Mouse (Mus musculus) brain, embryonic 18.5 days (tissue): Measurements from ENCODE around the gene Pts.

Experiments
- DNase-seq: peaks from one replicate; pipeline ENCODE4 v3.0.0-alpha.2; 2012; ENCODE audit warnings: low read depth, low spot score

Pts gene

GRCm38 (mm10) chr9:50493777-50494176 lies 34.7 kb downstream of the Pts start:
- no peak for DNase-seq

- DNase-seq: no peak
Observed at GRCm38 (mm10) chr9:50491531-50492045, 36.9 kb downstream of the Pts start.

GRCm38 (mm10) chr9:50490836-50491235 lies 37.7 kb downstream of the Pts start:
- DNase-seq: no peak

GRCm38 (mm10) chr9:50485521-50485920 lies 43.0 kb downstream of the Pts start:
- no peak for DNase-seq

DNA sequence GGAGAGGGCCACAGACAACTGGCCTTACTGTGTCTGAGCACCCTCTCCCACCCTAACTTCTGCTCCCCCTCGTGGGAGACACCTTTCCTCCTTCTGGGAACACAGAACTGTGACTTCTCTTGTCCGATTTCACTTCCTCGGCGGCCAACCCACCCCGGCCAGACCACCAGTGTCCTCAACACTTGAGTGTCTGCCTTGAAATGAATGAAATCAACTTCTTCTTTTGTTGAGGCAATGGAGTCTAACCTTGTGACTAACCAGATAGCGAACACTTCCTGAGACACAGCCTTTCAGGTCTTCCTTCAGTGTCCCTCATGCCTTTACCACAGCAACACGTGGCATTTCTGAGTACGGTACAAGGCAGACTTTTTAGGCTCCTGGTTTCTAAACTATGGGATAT lies 45.8 kb downstream of the Pts start:
- DNase-seq: no peak

GRCm38 (mm10) chr9:50479476-50479875 lies 49.0 kb downstream of the Pts start:
- DNase-seq: no peak

DNA sequence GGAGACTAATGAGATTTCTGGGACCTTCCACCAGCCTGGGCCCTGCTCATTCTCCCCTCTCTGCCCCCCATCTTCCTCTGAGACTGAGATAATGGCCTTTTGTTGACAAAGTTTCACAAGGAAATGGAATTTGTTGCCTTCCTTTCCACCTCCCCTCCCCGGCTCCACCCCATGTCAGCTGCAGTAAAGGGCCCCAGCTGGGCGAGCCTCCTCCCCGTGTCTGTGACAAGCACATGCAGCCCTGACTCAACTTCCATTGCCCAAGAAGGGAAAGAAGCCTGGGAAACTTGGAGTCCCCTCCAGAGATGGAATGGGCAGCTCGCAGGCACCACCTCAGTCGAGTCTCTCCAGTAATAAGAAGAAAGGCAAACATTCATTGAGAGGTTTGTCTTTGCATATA lies 49.7 kb downstream of the Pts start:
- no peak for DNase-seq

DNA sequence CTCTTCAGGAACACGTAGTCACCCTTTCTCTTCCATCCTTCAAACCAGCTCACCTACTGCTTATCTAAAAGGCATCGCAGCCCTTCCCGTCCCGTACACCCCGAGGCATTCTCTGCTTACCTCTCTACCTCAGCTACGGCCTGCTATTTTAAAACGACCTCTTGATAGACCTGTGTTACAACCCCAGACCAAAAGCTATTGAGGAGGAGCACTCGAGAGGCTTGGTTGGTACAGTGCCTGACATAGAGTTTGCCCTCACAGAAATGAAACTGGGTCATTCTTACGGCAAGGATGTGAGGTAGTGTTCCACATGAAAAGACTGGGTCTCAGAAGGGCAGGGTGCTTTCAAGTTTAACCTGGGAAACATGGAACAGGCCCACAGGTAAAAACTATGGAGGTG lies 51.3 kb downstream of the Pts start:
- no peak for DNase-seq

- no peak for DNase-seq
Observed at GRCm38 (mm10) chr9:50476651-50477050, 51.9 kb downstream of the Pts start.

GRCm38 (mm10) chr9:50475745-50476144 lies 52.8 kb downstream of the Pts start:
- no peak for DNase-seq

GRCm38 (mm10) chr9:50475318-50475717 lies 53.2 kb downstream of the Pts start:
- no peak for DNase-seq
